ENCODE assay signal across 24 mouse cellular contexts in genomic region chr12:40795768-40796167, GRCm38 (mm10).
"Had no signal": no experiment of that assay in that cellular context is flagged by ENCODE, and none has a peak within 500 bp of the region (broad histone marks: within the 10 kb centered on the region; RNA-seq: fewer than 3 reads in every experiment).

No protein-coding gene starts in this region.

- H3K9me3 ChIP-seq: limb, embryonic 10.5 days; limb, embryonic 13.5 days; liver, embryonic 12.5 days; liver, embryonic 15.5 days; megakaryocyte, embryonic 14.5 days; midbrain, embryonic 10.5 days; midbrain, embryonic 13.5 days; neural tube, embryonic 13.5 days; stomach, embryonic 15.5 days had no signal

- H3K36me3 ChIP-seq: limb, embryonic 10.5 days; limb, embryonic 13.5 days; liver, embryonic 12.5 days; liver, embryonic 15.5 days; midbrain, embryonic 10.5 days; neural tube, embryonic 13.5 days; stomach, embryonic 15.5 days had no signal

- H3K4me3 ChIP-seq: limb, embryonic 10.5 days; limb, embryonic 13.5 days; liver, embryonic 12.5 days; liver, embryonic 15.5 days; megakaryocyte, embryonic 14.5 days; midbrain, embryonic 10.5 days; midbrain, embryonic 13.5 days; myocyte; neural tube, embryonic 13.5 days; stomach, embryonic 15.5 days had no signal

- H3K4me2 ChIP-seq: limb, embryonic 13.5 days; liver, embryonic 12.5 days; liver, embryonic 15.5 days; midbrain, embryonic 13.5 days; neural tube, embryonic 13.5 days; stomach, embryonic 15.5 days had no signal

- H3K4me1 ChIP-seq: liver, embryonic 15.5 days; stomach, embryonic 15.5 days had no signal

- H3K9ac ChIP-seq: limb, embryonic 13.5 days; liver, embryonic 12.5 days; liver, embryonic 15.5 days; midbrain, embryonic 13.5 days; neural tube, embryonic 13.5 days; stomach, embryonic 15.5 days had no signal

- DNase-seq: kidney, postnatal 10 days; kidney, postnatal 4 days; layer of hippocampus, adult 9-11 months; layer of hippocampus, postnatal 36 days; liver; lung, adult 18-20 months; lung, postnatal 36 days; retina, postnatal 1 day; right cerebral cortex, postnatal 25 days; spleen, adult 18-20 months; thymus, postnatal 25 days had no signal

- H3K27me3 ChIP-seq: liver, embryonic 15.5 days; megakaryocyte, embryonic 14.5 days; neural tube, embryonic 13.5 days; stomach, embryonic 15.5 days had no signal

- ATAC-seq: hindbrain, postnatal 0 days; inflammation-experienced regulatory T-cells, adult 6 months; liver, embryonic 12.5 days; midbrain, embryonic 13.5 days; midbrain, embryonic 16.5 days had no signal

- H3K27ac ChIP-seq: hindbrain, postnatal 0 days; limb, embryonic 13.5 days; liver, embryonic 12.5 days; liver, embryonic 15.5 days; midbrain, embryonic 10.5 days; midbrain, embryonic 13.5 days; neural tube, embryonic 13.5 days; stomach, embryonic 15.5 days had no signal
